Mouse (Mus musculus) kidney, embryonic 16.5 days (tissue): Measurements from ENCODE around the gene Prkag2. TPM values are rescaled to one million over a fixed set of nuclear protein-coding genes. Genes with fewer than 3 reads are reported as not detected.
A peak's percentile ranks its signal among the peaks of the same experiment; 100 is the strongest.

Experiments used
- ATAC-seq: fragments of 200-750 bp; cut with Nextera tagmentation; 2 replicates; pipeline ENCODE4 v1.8.0; 2017; ENCODE audit warnings: moderate TSS enrichment; ENCODE audit not compliant: low FRiP score, low TSS enrichment
- H3K27ac ChIP-seq: fragments of 300-500 bp; sonication (generic); 2 replicates; pipeline ENCODE4 v1.5.1; 2014; ENCODE audit warnings: low read length
- H3K27me3 ChIP-seq: fragments of 300-500 bp; sonication (generic); 2 replicates; pipeline ENCODE4 v1.6.1; 2014; ENCODE audit warnings: low read length, control low read depth, mixed read lengths; ENCODE audit not compliant: insufficient read depth
- H3K36me3 ChIP-seq: fragments of 300-500 bp; sonication (generic); 2 replicates; pipeline ENCODE4 v1.6.1; 2014; ENCODE audit warnings: low read length, control low read depth, mixed read lengths; ENCODE audit not compliant: insufficient read depth
- H3K4me1 ChIP-seq: fragments of 300-500 bp; sonication (generic); 2 replicates; pipeline ENCODE4 v1.6.1; 2014; ENCODE audit warnings: low read length, control low read depth, mixed read lengths; ENCODE audit not compliant: insufficient read depth
- H3K4me2 ChIP-seq: fragments of 300-500 bp; sonication (generic); replicated peaks from 2 replicates; pipeline ENCODE4 v1.6.1; 2014; ENCODE audit warnings: low read depth, low read length
- H3K4me3 ChIP-seq: fragments of 300-500 bp; sonication (generic); 2 replicates; pipeline ENCODE4 v1.5.1; 2014; ENCODE audit warnings: mild to moderate bottlenecking, low read length
- H3K9ac ChIP-seq: fragments of 300-500 bp; sonication (generic); replicated peaks from 2 replicates; pipeline ENCODE4 v1.6.1; 2014; ENCODE audit warnings: low read length
- H3K9me3 ChIP-seq: fragments of 300-500 bp; sonication (generic); 2 replicates; pipeline ENCODE4 v1.6.1; 2016; ENCODE audit warnings: low read length, control low read depth
- WGBS: fragments of 180-500 bp; shearing (Covaris S2); extraction: QIAGEN DNeasy Blood & Tissue Kit; methylation state at CpG from one replicate; pipeline ENCODE4 v1.1.7; 2014; 5-methylcytosine and 5-hydroxymethylcytosine counted together
- polyA plus RNA-seq: library from polyadenylated mRNA; unstranded; fragments of >200 nt; fragmentation: Nextera tagmentation; extraction: Ambion mirVana; gene quantifications from 2 replicates; pipeline ENCODE4 v1.2.1, GENCODE M21; 2015

Prkag2 gene
- polyA plus RNA-seq, 1 experiment from 2014 or later: 43.4 TPM

DNA sequence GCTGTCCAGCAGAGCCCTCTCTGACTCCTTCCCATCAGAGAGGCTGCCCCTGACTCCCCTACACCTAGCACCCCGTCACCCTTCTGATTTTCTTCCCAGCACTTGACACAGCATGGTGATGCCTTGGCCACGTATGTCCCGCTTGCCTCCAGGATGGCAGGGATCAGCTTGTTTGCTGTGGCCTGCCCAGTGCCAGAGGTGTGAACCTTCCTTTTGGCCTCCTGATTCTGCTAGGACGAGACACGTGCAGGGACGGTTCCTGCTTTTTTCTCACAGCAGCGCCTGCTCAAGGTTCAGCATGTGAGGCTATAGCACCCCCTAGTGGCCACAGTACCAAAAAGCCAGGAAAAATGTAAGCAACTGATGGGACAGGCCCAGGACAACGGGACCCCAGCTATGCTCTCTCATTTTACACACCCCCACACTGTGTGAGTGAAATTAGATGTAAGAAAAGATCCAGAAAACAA is 89.4 kb downstream of the Prkag2 start:
- peak; percentile 49 for ATAC-seq
- peak overlapping the region; percentile 42 for H3K4me2 ChIP-seq
- H3K4me3 ChIP-seq: no peak overlapping the region
- H3K9me3 ChIP-seq: no peaks in the 10 kb centered on the region
- 7% methylated on average over 8 of the region's 8 CpGs for WGBS
- H3K36me3 ChIP-seq: no peaks in the 10 kb centered on the region
- H3K27me3 ChIP-seq: no peaks in the 10 kb centered on the region
- peaks cover 25% of the 10 kb centered on the region for H3K4me1 ChIP-seq
- no peak overlapping the region for H3K27ac ChIP-seq
- no peak overlapping the region; the same call in 1 of the 2 replicates for H3K9ac ChIP-seq

DNA sequence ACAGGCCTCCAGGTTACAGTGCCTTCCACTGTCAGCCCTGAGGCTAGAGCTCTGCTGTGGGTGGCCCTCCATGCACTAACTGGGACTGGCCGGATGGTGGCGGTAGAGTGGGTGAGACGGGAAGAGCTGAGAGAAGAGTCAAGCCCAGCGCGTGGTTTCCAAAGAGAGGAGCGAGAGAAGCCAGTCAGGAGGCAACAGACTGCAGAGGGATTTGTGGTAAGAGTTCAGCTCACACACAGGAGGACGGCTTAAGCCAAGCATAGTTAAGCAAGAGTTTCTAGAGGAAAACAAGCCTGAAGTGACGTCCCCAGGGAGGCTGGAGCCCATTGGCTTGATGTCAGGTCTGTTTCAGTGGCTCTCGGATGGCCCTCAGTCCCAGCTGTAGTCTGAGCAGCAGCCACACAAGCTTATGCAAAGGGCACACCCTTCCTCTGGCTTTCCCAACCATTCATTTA is 90.0 kb downstream of the Prkag2 start:
- H3K4me3 ChIP-seq: 0 out of 2 replicates have a peak overlapping the region, but pooled peaks have one; percentile 11
- H3K27ac ChIP-seq: no peak overlapping the region
- no peak overlapping the region; the same call in 1 of the 2 replicates for H3K9ac ChIP-seq
- no peaks in the 10 kb centered on the region for H3K9me3 ChIP-seq
- H3K4me2 ChIP-seq: peak overlapping the region; percentile 42
- no peaks in the 10 kb centered on the region for H3K36me3 ChIP-seq
- WGBS: 5% methylated on average over 9 of the region's 9 CpGs
- ATAC-seq: peak; percentile 65
- H3K27me3 ChIP-seq: no peaks in the 10 kb centered on the region
- peaks cover 25% of the 10 kb centered on the region for H3K4me1 ChIP-seq

DNA sequence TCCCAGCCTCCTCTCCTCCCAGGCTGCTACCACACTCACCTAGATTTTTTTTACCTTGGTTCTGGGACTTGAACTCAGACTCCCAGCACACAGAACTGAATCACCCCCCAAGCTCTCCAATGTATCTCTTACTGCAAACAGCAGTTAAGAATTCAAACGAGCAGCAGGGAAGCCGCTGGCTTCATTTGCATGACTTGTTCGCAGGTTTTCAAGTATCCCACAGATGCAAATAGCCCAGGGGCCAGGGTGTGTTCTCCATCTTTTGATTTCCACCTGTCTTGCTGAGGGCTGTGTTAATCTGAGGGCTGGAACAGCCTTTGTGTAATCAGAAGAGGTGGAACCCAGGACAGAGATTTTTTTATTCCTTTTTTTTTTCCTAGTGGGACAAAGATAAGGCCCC is 90.7 kb downstream of the Prkag2 start:
- Histone ChIP-seq H3K9me3 (no peaks in the 10 kb centered on the region), H3K27me3 (no peaks in the 10 kb centered on the region), H3K9ac (no peak overlapping the region), H3K36me3 (no peaks in the 10 kb centered on the region), H3K4me3 (no peak overlapping the region), H3K27ac (no peak overlapping the region), H3K4me2 (no peak overlapping the region), H3K4me1 (peaks cover 25% of the 10 kb centered on the region)
- 74% methylated on average over 3 of the region's 3 CpGs for WGBS
- no peak for ATAC-seq

GRCm38 (mm10) chr5:25008966-25009365 is 91.5 kb downstream of the Prkag2 start:
- no peak overlapping the region for H3K9ac ChIP-seq
- no peak overlapping the region for H3K4me2 ChIP-seq
- H3K9me3 ChIP-seq: no peaks in the 10 kb centered on the region
- H3K4me1 ChIP-seq: peaks cover 25% of the 10 kb centered on the region
- H3K4me3 ChIP-seq: no peak overlapping the region
- no peaks in the 10 kb centered on the region for H3K36me3 ChIP-seq
- WGBS: 38% methylated on average over 3 of the region's 3 CpGs
- H3K27me3 ChIP-seq: no peaks in the 10 kb centered on the region
- ATAC-seq: no peak
- no peak overlapping the region for H3K27ac ChIP-seq

GRCm38 (mm10) chr5:25006848-25007247 is 93.6 kb downstream of the Prkag2 start:
- H3K9me3 ChIP-seq: no peaks in the 10 kb centered on the region
- ATAC-seq: peak; percentile 55
- no peak overlapping the region for H3K4me2 ChIP-seq
- H3K4me1 ChIP-seq: peaks cover 25% of the 10 kb centered on the region
- WGBS: 37% methylated on average over 8 of the region's 8 CpGs
- H3K4me3 ChIP-seq: no peak overlapping the region
- no peaks in the 10 kb centered on the region for H3K27me3 ChIP-seq
- peak overlapping the region; percentile 50; the same call in 1 of the 2 replicates for H3K27ac ChIP-seq
- no peaks in the 10 kb centered on the region for H3K36me3 ChIP-seq
- no peak overlapping the region for H3K9ac ChIP-seq

DNA sequence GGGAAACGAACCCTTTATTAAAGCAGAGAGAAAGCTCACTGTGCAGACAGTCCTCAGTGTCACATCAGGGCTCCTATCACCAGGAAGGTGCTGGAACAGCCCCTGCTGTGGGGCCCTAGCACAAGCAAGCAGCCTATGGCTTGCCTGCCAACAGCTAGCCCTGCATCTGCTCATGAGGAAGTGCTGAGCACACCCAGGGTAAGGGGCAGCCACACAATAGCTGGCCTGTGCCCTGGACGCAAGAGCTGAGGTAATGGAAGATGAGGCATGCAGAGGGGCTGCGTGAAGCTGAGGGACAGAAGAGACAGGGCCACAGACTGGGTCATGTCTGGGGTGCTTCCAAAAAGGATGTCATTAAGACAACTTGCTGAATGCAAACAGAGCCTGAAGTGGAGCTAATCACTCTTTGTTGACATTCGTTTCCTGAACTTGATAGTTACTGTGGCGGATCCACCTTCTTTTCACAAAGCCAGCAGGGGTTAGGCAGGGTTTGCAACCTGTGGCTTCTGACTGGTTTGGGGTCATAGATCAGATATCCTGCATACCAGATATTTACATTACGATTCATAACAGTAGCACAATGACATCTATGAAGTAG is 94.8 kb downstream of the Prkag2 start:
- no peak for ATAC-seq
- H3K27ac ChIP-seq: no peak overlapping the region

GRCm38 (mm10) chr5:25001391-25001794 is 99.0 kb downstream of the Prkag2 start:
- Histone ChIP-seq H3K4me2 (no peak overlapping the region), H3K9ac (no peak overlapping the region), H3K36me3 (no peaks in the 10 kb centered on the region), H3K4me3 (no peak overlapping the region), H3K4me1 (peaks cover 21% of the 10 kb centered on the region), H3K27ac (no peak overlapping the region), H3K9me3 (no peaks in the 10 kb centered on the region), H3K27me3 (no peaks in the 10 kb centered on the region)
- ATAC-seq: no peak
- 29% methylated on average over 8 of the region's 8 CpGs for WGBS

More for the DNA sequence above, 94.8 kb downstream of the Prkag2 start:
- no peak overlapping the region for H3K4me2 ChIP-seq
- WGBS: 45% methylated on average over 6 of the region's 6 CpGs
- no peak overlapping the region for H3K4me3 ChIP-seq
- H3K9ac ChIP-seq: no peak overlapping the region
- H3K4me1 ChIP-seq: peaks cover 26% of the 10 kb centered on the region
- no peaks in the 10 kb centered on the region for H3K9me3 ChIP-seq
- H3K36me3 ChIP-seq: no peaks in the 10 kb centered on the region
- no peaks in the 10 kb centered on the region for H3K27me3 ChIP-seq

DNA sequence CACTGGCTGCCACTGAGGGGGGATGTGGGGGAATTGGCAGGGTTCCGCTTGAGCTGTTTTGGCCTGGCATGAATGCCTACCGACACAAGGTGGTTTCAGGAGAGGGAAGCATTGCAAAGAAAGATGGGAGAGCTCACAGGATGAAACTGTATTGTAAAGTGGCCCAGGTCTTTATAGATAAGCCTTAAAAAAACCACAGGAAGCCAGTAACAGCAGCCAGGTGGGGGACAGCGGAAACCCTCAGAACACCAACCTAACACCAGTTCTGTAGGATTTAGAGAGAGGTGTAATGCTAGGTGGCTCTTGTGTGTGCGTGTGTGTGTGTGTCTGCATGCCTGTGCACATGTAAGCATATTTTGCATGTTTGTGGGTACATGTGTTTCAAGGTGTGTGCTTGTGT is 101.1 kb downstream of the Prkag2 start:
- H3K27ac ChIP-seq: peak overlapping the region; percentile 51; the same call in 1 of the 2 replicates
- ATAC-seq: no peak
- H3K4me2 ChIP-seq: no peak overlapping the region
- H3K9ac ChIP-seq: no peak overlapping the region
- no peaks in the 10 kb centered on the region for H3K27me3 ChIP-seq
- peaks cover 33% of the 10 kb centered on the region for H3K4me1 ChIP-seq
- H3K4me3 ChIP-seq: no peak overlapping the region
- 71% methylated on average over 4 of the region's 4 CpGs for WGBS
- H3K36me3 ChIP-seq: no peaks in the 10 kb centered on the region
- H3K9me3 ChIP-seq: no peaks in the 10 kb centered on the region

DNA sequence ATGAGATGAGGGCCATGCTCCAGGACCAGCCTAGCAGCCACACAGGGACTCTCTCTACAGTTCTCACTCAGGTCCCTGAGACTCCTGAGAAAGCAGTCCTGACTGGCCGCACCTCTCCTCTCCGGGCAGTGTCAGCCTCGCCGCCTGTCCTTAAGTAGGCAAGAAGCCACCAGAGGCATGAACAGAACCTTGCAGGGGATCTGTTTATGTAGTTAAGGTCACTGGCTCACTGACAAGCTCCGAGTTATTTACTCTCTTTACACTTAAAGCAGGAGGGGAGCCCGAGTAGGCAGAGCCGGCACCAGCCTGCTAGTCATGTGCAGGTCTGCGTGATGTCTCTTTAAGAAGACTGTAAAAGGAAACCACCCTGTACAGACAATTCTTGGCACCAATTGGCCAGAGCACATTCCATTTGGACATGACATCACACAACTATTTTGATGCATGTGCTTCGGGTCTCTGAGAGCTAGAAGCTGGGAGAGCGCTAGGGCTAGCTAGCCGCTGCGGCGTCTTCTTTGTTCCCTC is 104.8 kb downstream of the Prkag2 start:
- WGBS: 10% methylated on average over 13 of the region's 13 CpGs
- Histone ChIP-seq H3K4me2 (peak overlapping the region; percentile 57), H3K36me3 (no peaks in the 10 kb centered on the region), H3K9ac (peak overlapping the region; percentile 63), H3K27me3 (no peaks in the 10 kb centered on the region), H3K4me1 (peaks cover 27% of the 10 kb centered on the region), H3K9me3 (no peaks in the 10 kb centered on the region), H3K27ac (peak overlapping the region; percentile 72), H3K4me3 (peak overlapping the region; percentile 39)
- peak; percentile 90 for ATAC-seq

DNA sequence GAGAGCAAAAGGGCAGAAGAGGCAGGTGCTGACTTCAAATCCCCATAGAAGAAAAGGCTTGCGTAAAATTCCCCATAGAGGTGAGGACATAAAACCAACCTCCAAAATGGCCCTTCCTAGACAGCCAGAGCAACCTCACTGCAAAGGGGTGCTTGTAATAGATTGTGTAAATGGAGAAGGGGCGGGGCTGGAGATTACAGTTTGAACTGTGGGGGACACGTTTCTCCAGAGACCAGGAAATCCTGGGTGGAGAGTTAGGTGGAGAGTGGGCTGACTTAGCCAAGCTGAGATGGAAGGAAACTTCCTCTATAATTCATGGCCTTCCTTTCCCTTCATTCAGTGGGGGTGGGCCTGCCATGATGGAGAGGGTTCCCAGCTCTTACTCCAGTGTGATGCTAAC is 107.3 kb downstream of the Prkag2 start:
- H3K9ac ChIP-seq: no peak overlapping the region
- H3K27ac ChIP-seq: no peak overlapping the region
- H3K4me1 ChIP-seq: peaks cover 13% of the 10 kb centered on the region
- no peak for ATAC-seq
- no peaks in the 10 kb centered on the region for H3K27me3 ChIP-seq
- H3K36me3 ChIP-seq: no peaks in the 10 kb centered on the region
- no peak overlapping the region for H3K4me3 ChIP-seq
- no peak overlapping the region for H3K4me2 ChIP-seq
- no peaks in the 10 kb centered on the region for H3K9me3 ChIP-seq
- 62% methylated on average over 3 of the region's 3 CpGs for WGBS
